Mouse (Mus musculus) adrenal gland, postnatal 4 days (tissue): Measurements from ENCODE around the gene Tbx10. TPM values are rescaled to one million over a fixed set of nuclear protein-coding genes. Genes with fewer than 3 reads are reported as not detected.
A peak's percentile ranks its signal among the peaks of the same experiment; 100 is the strongest.
"Not testable (repeated sequence)": the region's sequence is repeated elsewhere in the genome, so short reads cannot be mapped to it uniquely, and the experiment has no call there.

ENCODE experiments used
- DNase-seq, 2 experiments: peaks; one replicate each; pipeline ENCODE4 v3.0.0; 2021 to 2022; ENCODE audit warnings: low spot score in 2 of 2, mixed read lengths in 2 of 2
- long read RNA-seq, 2 experiments: library from polyadenylated mRNA; stranded (forward); transcript quantifications; one replicate each; pipeline ENCODE4 v2.0.0; 2021
- total RNA-seq, 2 experiments: library from RNA; stranded (reverse); gene quantifications; 2 replicates each; pipeline ENCODE4 v1.2.3; 2021

Gene Tbx10
- under 1 TPM in 1 of 2 experiments, not detected in 1; 0.34 TPM for total RNA-seq
- long read RNA-seq, experiment 1 = 0 reads
- long read RNA-seq, experiment 2 = 0 reads

GRCm38 (mm10) chr19:3992416-3992815 is at the start of gene Tbx10:
Tbx10 (plus strand) TSS chr19:3992752.
- DNase-seq = no peak

GRCm38 (mm10) chr19:3942986-3943735 is 49.4 kb upstream of the Tbx10 start:
- no peak for DNase-seq

- no peak for DNase-seq
Observed at GRCm38 (mm10) chr19:3945872-3946564, 46.5 kb upstream of the Tbx10 start.

DNA sequence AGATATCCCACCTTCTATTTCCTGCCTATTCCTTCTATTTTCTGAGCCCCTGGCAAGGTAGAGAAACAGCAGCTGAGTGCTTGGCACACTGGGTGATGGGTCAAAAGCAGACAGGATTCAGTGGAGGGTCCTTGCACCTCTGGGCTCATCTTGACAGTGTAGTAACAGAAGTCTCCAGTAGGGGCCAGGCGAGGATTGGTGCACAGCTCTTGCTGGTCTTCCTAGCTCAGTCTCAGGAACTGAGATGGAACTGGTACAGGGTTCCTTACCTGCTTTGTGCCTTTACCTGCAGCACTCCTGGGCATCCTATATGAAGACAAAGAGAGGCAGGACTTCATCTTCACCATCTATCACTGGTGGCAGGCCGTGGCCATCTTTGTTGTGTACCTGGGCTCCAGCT is 45.8 kb upstream of the Tbx10 start:
- peak in 1 of 2 experiments; percentile 49 for DNase-seq

DNA sequence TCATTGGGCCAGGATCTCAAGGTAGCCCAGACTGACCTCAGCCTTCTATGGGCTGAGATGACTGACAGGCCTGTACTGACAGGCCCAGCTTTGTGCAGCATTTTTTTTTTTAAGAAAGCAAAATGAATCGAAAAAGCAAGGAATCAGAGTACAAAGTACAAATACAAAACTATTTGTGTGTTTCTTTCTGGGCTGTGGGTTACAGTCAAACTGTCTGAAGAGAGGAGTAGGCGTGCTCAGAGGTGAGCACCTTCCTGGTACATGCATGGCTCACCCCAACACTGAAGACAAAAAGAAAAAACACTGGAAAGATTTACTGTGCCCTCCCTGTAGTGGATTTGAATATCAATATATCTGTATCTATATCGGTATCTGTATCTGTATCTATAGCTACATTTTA is 44.7 kb upstream of the Tbx10 start:
- DNase-seq = no peak

- DNase-seq = no peak
Observed at GRCm38 (mm10) chr19:3948546-3948945, 44.0 kb upstream of the Tbx10 start.

DNA sequence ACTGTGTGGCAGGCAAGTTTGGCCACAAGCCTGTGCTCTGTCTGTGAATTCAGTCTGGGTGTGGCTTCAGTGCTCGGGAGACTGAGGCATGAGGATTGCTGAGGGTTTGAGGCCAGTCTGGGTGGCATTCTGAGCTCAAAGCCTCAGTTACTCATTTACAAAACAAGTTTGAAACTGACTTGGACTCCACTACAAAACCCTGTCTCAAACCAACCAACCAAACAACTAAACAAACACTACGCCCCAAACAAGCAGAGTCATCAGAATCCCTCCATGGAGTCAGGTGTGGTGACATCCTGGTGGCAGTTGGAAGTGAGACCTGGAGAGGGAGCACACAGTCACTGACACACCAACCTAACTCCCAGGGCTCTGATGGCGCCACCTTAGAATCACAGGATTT is 42.2 kb upstream of the Tbx10 start:
- no peak for DNase-seq

DNA sequence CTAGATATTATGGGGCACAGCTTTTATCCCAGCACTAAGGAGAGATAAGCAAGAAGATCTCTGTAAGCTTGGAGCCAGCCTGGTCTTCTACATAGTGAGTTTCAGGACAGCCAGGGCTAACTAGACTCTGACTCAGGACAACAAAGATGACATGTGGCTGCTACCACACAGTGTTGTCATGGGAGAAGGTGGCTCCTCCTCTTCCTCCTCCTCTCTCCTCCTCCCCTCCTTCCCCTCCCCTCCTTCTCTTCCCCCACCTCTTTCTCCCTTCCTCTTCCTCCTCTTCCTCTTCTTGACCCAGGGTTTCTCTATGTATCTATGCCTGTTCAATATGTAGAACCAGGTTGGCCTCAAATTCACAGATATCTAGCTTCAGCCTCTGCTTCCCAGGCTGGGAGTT is 41.1 kb upstream of the Tbx10 start:
- no peak for DNase-seq

- DNase-seq = no peak
Observed at GRCm38 (mm10) chr19:3952099-3952498, 40.5 kb upstream of the Tbx10 start.

DNA sequence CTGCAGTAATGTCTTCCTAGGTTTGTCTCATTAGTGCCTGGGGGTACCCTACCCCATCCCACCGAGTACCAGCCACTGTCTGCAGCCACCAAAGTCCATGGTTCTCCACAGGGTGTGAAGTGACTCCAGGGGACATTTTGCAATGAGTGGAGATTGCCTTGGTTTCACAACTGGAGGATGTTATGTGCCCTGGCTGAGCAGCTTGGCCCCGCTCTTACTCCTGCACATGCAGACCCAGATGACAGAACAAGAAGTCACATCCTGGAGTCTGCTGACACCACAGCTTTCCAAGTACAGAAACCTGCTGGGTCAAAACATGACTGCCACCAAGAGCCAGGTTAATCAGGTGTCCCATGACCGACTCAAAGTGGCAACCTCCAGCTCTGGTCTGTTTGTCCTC is 37.5 kb upstream of the Tbx10 start:
- DNase-seq = no peak

- no peak for DNase-seq
Observed at GRCm38 (mm10) chr19:3955804-3956203, 36.7 kb upstream of the Tbx10 start.

- DNase-seq = not testable (repeated sequence)
Observed at GRCm38 (mm10) chr19:3957296-3958036, 35.1 kb upstream of the Tbx10 start.

DNA sequence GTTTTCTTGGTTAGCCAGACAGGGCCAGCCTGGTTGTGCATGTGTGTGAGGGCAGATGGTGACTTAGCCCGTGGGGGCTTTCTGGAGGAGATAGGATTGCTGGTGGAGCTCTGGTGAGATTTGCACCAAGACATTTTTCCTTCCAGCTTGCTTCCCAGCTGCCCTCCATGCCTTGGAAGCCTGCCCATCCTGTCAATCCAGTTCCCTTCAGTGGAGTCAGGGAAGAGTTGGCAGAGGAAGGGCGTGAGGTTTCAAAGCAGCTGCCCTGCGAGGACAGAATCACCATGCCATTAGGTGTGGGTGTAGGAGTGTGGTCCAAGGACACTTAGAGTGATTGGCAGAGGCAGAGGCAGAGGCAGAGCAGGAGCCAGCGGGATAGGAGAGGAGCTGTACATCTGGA is 34.1 kb upstream of the Tbx10 start, which contains the start of gene Aldh3b3:
Aldh3b3 (plus strand) TSS at position 176 of the 400 bp plus-strand sequence.
- no peak for DNase-seq

DNA sequence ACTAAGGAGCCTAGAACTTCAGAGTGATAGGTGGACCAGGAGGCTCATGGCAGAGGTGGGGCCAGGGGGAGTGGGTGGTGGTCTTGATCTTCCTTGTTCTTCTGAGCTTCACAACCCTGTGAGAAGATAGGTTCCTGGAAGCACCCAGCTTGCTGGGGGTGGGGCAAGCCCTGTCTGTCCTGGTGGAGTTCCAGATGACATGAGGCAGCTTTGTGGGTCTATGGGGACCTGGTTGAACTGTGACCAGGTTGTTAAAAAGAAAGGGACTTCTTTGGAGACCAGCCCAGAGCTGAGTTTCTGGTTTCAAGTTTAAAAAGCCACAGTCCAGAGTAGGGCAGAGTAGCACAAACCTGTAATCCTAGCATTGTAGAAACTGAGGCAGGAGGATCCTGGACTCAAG is 33.5 kb upstream of the Tbx10 start:
- DNase-seq = no peak

DNA sequence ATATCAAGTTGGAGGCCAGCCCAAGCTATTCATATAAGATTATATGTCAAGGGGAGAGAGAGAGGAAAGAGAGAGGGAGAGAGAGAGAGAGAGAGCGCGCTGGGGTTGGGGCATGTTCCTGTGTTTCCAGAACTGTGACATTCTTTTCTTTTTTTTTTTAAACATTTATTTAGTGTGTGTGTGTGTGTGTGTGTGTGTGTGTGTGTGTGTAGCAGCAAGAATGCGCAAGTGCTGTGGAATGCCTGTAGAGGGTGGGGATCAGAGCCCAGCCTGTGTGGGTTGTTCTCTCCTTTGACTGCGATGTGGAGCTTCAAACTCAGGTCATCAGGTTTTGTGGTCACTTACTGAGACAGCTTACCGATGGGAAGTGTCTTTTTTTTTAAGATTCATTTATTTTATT is 32.3 kb upstream of the Tbx10 start:
- DNase-seq = no peak

DNA sequence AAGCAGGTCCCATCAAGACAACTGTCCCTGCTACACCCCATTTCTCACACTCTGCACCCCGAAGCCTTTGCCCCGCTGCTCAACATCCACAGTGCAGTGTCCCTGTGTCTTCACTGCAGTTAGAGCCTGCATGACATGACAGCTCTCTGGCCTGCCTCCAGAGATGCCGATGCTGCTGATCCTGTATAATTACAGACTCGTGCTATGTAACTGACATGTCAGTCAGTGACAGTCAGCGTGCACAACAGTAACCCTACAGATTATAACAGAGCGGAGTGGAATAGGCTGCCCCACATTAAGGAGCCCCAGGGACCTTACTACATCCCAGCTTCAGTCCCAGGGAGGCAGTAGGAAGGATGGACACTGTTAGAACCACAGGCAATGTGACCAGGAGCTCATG is 30.7 kb upstream of the Tbx10 start:
- DNase-seq = not testable (repeated sequence)

GRCm38 (mm10) chr19:3962469-3962868 is 30.1 kb upstream of the Tbx10 start:
- no peak for DNase-seq

GRCm38 (mm10) chr19:3964030-3964429 is 28.5 kb upstream of the Tbx10 start:
- DNase-seq = no peak

DNA sequence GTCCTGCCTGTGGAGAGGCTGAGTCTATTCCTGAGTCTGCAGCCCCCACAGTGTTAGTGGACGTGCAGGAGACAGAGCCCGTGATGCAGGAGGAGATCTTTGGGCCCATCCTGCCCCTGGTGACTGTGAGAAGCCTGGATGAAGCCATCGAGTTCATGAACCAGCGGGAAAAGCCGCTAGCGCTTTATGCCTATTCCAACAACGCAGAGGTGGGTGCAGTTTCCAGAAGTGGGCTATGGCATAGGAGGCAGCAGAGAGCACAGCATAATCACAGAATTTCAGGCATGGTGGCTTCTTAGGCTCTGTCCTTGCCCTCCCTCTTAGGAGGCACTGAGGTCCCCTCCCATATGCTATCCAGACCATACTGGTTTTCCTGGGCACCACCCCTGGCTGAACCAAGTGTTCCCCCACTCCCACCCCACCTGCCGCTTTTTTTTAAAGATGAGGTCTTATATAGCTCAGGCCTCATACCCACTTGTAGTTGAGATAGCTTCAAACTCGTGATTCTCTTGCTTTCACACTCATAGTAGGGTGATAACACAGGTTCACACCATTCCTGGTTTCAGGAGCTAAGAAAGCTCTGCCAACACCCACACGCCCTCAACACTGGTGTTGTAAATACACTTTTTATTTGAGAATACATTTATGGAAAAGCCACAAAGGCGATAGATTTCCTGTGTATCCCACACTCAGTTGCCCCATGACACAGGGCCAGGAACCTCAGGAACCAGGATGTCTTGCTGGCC is 26.0 kb upstream of the Tbx10 start:
- no peak for DNase-seq

GRCm38 (mm10) chr19:3967258-3967657 is 25.3 kb upstream of the Tbx10 start:
- DNase-seq = no peak

GRCm38 (mm10) chr19:3972229-3972628 is 20.3 kb upstream of the Tbx10 start, which contains the start of gene Aldh3b2:
Aldh3b2 (plus strand) TSS chr19:3972328.
- no peak for DNase-seq
